In the genomic region with DNA sequence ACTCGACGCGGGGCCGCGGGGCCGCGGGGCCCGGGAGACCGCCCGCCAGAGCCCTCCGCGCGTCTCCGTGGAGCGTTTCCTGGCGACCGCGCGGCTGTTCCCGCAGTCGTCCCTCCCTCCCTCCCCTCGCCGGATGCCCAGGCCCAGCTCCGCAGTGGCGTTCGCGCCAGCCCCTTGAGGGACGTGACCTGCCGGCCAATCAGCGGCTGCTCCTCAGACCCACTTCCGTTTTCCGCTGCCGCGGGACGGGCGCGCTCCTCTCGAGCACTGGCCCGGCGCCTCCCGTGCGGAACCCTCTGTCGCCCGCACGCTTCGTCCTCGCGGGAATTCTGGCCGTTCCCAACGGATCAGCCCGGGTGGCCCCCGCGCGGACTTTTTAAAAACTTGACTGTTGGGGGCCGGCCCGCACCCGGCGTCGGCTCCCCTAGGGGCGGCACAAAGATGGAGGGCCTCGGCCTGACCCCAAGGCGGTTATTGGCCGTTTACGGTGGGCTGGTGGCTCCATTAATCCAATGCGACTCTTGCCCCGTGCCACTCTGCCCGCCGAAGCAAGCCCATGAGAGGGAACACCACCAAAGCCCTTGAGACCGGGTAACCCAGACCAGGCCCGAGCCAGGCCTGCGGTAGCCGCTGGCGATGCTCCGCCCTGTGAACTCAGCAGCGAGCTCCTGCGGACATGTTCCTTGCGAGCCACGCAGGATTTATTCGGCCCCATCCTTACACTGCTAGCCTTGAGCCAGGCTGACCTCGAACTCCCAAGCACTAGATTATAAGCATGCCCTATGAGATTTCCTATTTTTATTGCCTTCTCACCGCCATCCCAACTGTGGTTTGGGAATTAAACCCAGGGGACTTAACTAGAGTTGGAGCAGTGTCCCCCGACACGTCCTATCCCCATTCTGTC, we compare ENCODE assay signal across 8 mouse cellular contexts. TPM values are rescaled to one million over a fixed set of nuclear protein-coding genes. Genes with fewer than 3 reads are reported as not detected.
A peak's percentile ranks its signal among the peaks of the same experiment; 100 is the strongest.
DNase-seq lines count a peak whose midpoint lies in the region; ATAC-seq and TF ChIP-seq lines count a peak whose summit lies in the region.

No protein-coding gene starts in this region.

- peak overlapping the region; percentile 84 for H3K4me3 ChIP-seq in cortical plate, adult 2 months (ENCODE audit: insufficient read depth, low read length)

- no peak for TF ChIP-seq CTCF in cortical plate, adult 2 months (IDR thresholded peaks at IDR 0.05; ENCODE audit: extremely low read depth, insufficient read depth, low read length)

- 0 out of 2 replicates have a peak, but pooled peaks cover 2% of the 10 kb centered on the region for H3K4me1 ChIP-seq in cortical plate, adult 2 months (ENCODE audit: control insufficient read depth, insufficient read depth, low read length)

- H3K27ac ChIP-seq in cortical plate, adult 2 months (ENCODE audit: insufficient read depth, low read length), result peak overlapping the region; percentile 99

- DNase-seq in adipocyte (ENCODE audit: low spot score), result peak; percentile 94
- DNase-seq in gastrocnemius, adult 8-10 months (ENCODE audit: low spot score in 2 of 2), result peak; percentile 87 to 95
- peak; percentile 96 for DNase-seq in induced T-regulatory cell, adult 2 months (ENCODE audit: low read depth)
- peak; percentile 86 to 95 for DNase-seq in left cerebral cortex, adult 8-10 months (ENCODE audit: low spot score in 2 of 2)
- peak; percentile 98 for DNase-seq in right cerebral cortex, adult 18-20 months
- peak; percentile 99 for DNase-seq in urinary bladder, adult 2 months (ENCODE audit: low spot score)

- ATAC-seq in megakaryocyte, adult 5-6 weeks (ENCODE audit: poor library complexity, severe bottlenecking), result peak; percentile 85

- TF ChIP-seq POLR2A in cortical plate, adult 2 months (IDR thresholded peaks at IDR 0.05; ENCODE audit: extremely low read depth, insufficient read depth, low read length), result peak; percentile 84

RNA-seq across cellular contexts. Expression of a gene that starts 0.7 kb away (rescaled TPM):
- polyA plus RNA-seq in cortical plate, adult 2 months (2012; rRNA removed), result 78.4 TPM in 2 replicates
- total RNA-seq in gastrocnemius, adult 8-10 months (2022), result 10 to 100 TPM; 27.2 to 39.3 (median 33.8) TPM
- 100 to 1,000 TPM; 113 to 127 (median 121) TPM for total RNA-seq in left cerebral cortex, adult 8-10 months (2022)
- 68.3 and 78.2 TPM in 2 replicates for total RNA-seq in megakaryocyte, adult 5-6 weeks (2015)
- 44.4 and 46.5 TPM in 2 replicates for total RNA-seq in megakaryocyte, adult 5-6 weeks (2017)
- 77.7 and 79.7 TPM in 2 replicates for polyA plus RNA-seq in urinary bladder, adult 2 months (2012; rRNA removed)

RNA-seq across cellular contexts. Expression of a gene that starts 15.6 kb away (rescaled TPM):
- polyA plus RNA-seq in cortical plate, adult 2 months (2012; rRNA removed), result 24.8 and 28.1 TPM in 2 replicates
- total RNA-seq in gastrocnemius, adult 8-10 months (2022), result under 1 TPM; 0.22 to 0.46 (median 0.31) TPM
- 10 to 100 TPM; 24.6 to 30.1 (median 26.5) TPM for total RNA-seq in left cerebral cortex, adult 8-10 months (2022)
- 0.07 and 0.09 TPM in 2 replicates for total RNA-seq in megakaryocyte, adult 5-6 weeks (2015)
- 0.11 and 0.12 TPM in 2 replicates for total RNA-seq in megakaryocyte, adult 5-6 weeks (2017)
- polyA plus RNA-seq in urinary bladder, adult 2 months (2012; rRNA removed), result 1.6 and 2.1 TPM in 2 replicates

RNA-seq across cellular contexts. Expression of a gene that starts 28.4 kb away (rescaled TPM):
- 24.1 and 24.2 TPM in 2 replicates for polyA plus RNA-seq in cortical plate, adult 2 months (2012; rRNA removed)
- total RNA-seq in gastrocnemius, adult 8-10 months (2022), result 1 to 10 TPM; 7.7 to 9.3 (median 8.3) TPM
- 10 to 100 TPM; 25.9 to 29.9 (median 28.5) TPM for total RNA-seq in left cerebral cortex, adult 8-10 months (2022)
- total RNA-seq in megakaryocyte, adult 5-6 weeks (2015), result 52.9 and 53.8 TPM in 2 replicates
- 36.7 and 38.7 TPM in 2 replicates for total RNA-seq in megakaryocyte, adult 5-6 weeks (2017)
- polyA plus RNA-seq in urinary bladder, adult 2 months (2012; rRNA removed), result 35.3 and 38.1 TPM in 2 replicates

Comparison
In these comparisons a context has a peak if more than half of its experiments do, and no peak if none do; other contexts are left out.
1. Peak in every context shown above with its lines: DNase-seq, ATAC-seq, H3K4me3 ChIP-seq and H3K27ac ChIP-seq.
2. RNA of a gene that starts 15.6 kb away (total RNA-seq): 24.6 to 30.1 TPM in left cerebral cortex, adult 8-10 months; 0.22 to 0.46 TPM in gastrocnemius, adult 8-10 months and 0.07 to 0.12 TPM in megakaryocyte, adult 5-6 weeks; every median in the first group is over 10 times any median in the second.